Mouse (Mus musculus): ENCODE measurements around the gene Klhl42. TPM values are rescaled to one million over a fixed set of nuclear protein-coding genes. Genes with fewer than 3 reads are reported as not detected.

Klhl42 gene
- polyA plus RNA-seq, 1 experiment from 2014 or later, result 11.5 TPM

DNA sequence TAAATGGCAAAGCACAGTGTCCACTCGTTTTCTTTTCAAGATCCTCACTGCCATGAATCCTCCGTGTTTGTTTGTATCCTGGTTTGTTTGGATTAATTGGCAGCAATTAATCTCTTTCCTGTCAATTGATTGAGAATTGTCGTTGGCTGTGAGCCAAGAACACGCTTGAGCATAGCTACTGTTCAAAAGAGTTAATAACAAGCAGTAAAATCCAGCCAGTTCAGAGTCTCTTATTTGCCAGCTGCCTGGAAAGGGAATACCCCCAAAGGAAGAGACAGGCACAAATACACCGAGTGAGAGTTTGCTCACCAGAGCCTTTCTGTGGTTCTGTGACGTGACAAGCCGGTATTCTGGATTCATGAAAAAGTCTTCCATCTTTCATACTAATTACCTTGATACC, 29.1 kb upstream of the Klhl42 start:
- Histone ChIP-seq H3K9me3 (no peaks in the 10 kb centered on the region), H3K27me3 (no peaks in the 10 kb centered on the region), H3K4me1 (no peaks in the 10 kb centered on the region; the same call in 1 of the 2 replicates), H3K9ac (no peak overlapping the region), H3K27ac (no peak overlapping the region), H3K36me3 (peaks cover 52% of the 10 kb centered on the region), H3K4me3 (no peak overlapping the region), H3K4me2 (replicated peaks) (no peak overlapping the region)
- WGBS, result 70% methylated on average over 7 of the region's 7 CpGs
- ATAC-seq (ENCODE audit: insufficient number of reproducible peaks, insufficient read depth, low FRiP score, low TSS enrichment), result no peak

DNA sequence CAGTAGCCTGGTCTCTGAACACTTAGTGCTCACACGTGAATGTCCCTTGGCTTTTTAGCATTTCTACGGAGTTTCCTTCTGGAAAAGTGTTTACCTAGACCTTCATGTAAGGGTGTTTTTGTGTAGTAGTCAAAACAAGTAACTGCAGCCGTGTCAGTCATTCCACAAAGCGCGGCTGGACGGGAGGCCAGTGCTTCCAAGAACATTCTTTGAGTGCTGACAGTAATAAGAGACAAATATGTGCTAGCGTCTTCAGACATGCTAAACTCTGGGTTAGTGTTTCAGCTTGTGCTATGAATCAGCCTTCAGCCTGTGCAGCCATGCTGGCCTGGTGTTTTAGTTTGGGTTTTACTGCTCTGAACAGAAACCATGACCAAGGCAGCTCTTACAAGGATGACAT, 28.5 kb upstream of the Klhl42 start:
- 0 out of 2 replicates have a peak overlapping the region, but pooled peaks have one; percentile 6 for H3K27ac ChIP-seq
- no peak overlapping the region for H3K4me3 ChIP-seq
- ATAC-seq (ENCODE audit: insufficient number of reproducible peaks, insufficient read depth, low FRiP score, low TSS enrichment), result no peak
- no peaks in the 10 kb centered on the region for H3K9me3 ChIP-seq
- WGBS, result 80% methylated on average over 7 of the region's 7 CpGs
- H3K4me1 ChIP-seq, result no peaks in the 10 kb centered on the region; the same call in 1 of the 2 replicates
- H3K36me3 ChIP-seq, result peaks cover 54% of the 10 kb centered on the region
- no peak overlapping the region for H3K9ac ChIP-seq
- H3K27me3 ChIP-seq, result no peaks in the 10 kb centered on the region
- H3K4me2 ChIP-seq (replicated peaks), result no peak overlapping the region

DNA sequence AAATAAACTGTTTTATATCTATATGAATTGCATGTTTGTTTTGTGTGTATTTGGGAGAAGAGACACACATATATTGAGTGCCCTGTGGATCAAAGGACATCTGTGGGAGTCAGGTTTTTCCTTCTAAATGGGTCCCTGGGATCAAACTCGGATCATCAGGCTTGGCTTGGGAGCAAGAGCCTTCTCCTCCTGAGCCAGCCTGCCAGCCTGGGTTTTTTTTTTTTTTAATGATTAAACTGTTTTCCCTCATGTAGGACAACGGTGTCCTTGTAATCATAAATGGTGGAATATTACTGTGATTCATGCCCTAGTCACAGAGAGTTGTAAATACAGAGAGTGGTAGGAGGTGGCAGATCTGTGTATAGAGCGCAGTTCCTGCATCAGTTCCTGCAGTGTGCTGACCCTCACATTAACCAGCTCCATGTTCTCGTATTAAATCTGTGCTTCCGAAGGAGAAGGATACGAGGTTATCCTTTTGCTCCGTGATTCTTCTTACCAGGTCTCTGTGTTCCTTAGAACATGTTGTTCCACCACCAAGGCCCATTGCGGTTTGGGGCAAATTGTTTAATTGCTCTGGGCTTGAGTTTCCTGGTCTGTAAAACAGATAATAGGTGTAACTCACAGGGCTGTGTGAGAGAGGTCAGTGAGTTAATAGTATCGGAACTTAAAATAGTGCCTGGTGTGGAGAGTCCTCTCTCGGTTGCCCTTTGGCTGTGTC, 26.8 kb upstream of the Klhl42 start:
- peaks cover 48% of the 10 kb centered on the region for H3K36me3 ChIP-seq

DNA sequence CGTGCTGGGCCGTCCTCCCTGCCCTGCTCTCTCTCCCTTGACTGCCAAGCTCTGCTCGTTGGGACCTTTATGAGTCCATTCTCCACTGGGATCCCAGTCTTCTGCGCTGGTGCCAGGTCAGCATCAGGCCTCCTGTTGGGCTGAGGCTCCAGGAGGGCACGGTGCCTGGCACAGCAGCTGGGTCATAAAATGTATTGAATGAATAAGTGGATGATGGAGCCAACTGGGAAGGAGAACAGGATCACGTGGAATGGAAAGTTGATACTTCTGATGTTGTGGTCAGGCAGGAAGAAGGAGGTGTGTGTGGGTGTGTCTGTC, 26.3 kb upstream of the Klhl42 start:
- H3K27ac ChIP-seq, result no peak overlapping the region
- ATAC-seq (ENCODE audit: insufficient number of reproducible peaks, insufficient read depth, low FRiP score, low TSS enrichment), result no peak
- no peak overlapping the region for H3K4me2 ChIP-seq (replicated peaks)
- H3K4me3 ChIP-seq, result no peak overlapping the region
- H3K36me3 ChIP-seq, result peaks cover 45% of the 10 kb centered on the region
- no peaks in the 10 kb centered on the region; the same call in 1 of the 2 replicates for H3K4me1 ChIP-seq
- 84% methylated on average over 6 of the region's 6 CpGs for WGBS
- no peaks in the 10 kb centered on the region for H3K27me3 ChIP-seq
- no peaks in the 10 kb centered on the region for H3K9me3 ChIP-seq
- no peak overlapping the region for H3K9ac ChIP-seq

More for the DNA sequence above, 26.8 kb upstream of the Klhl42 start:
- no peak for ATAC-seq (ENCODE audit: insufficient number of reproducible peaks, insufficient read depth, low FRiP score, low TSS enrichment)
- 82% methylated on average over 10 of the region's 10 CpGs for WGBS
- H3K9ac ChIP-seq, result no peak overlapping the region
- no peaks in the 10 kb centered on the region; the same call in 1 of the 2 replicates for H3K4me1 ChIP-seq
- H3K4me2 ChIP-seq (replicated peaks), result no peak overlapping the region
- no peaks in the 10 kb centered on the region for H3K27me3 ChIP-seq
- no peaks in the 10 kb centered on the region for H3K9me3 ChIP-seq
- no peak overlapping the region for H3K27ac ChIP-seq
- no peak overlapping the region for H3K4me3 ChIP-seq

DNA sequence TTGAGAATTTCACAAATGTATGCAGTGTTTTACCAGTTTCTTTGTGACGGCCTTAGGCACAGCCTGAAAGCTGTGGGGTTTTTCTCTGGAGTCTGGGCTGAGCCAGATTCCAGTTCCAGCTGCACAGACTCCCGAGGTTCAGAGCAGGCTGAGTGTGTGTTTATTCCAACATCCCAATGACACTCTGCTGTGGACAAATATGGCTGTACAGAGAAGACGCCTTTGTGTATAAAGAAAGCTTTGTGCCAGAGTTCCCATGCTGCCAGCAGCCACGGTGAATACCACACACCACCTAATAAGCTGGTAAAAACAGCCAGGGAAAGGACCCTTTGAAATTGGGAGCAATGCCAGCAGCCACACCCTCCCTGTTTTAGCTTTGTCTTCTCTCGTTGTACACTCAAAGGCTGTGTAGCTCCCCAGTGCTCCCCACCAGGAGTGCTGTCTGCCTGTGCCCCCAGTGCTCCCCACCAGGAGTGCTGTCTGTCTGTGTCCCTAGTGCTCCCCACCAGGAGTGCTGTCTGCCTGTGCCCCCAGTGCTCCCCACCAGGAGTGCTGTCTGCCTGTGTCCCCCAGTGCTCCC, 15.3 kb upstream of the Klhl42 start:
- Histone ChIP-seq H3K9ac (no peak overlapping the region), H3K4me1 (no peaks in the 10 kb centered on the region), H3K27ac (no peak overlapping the region), H3K4me2 (replicated peaks) (no peak overlapping the region), H3K27me3 (no peaks in the 10 kb centered on the region), H3K9me3 (no peaks in the 10 kb centered on the region), H3K4me3 (no peak overlapping the region), H3K36me3 (peaks cover 22% of the 10 kb centered on the region)
- 61% methylated on average over 5 of the region's 5 CpGs for WGBS
- no peak for ATAC-seq (ENCODE audit: insufficient number of reproducible peaks, insufficient read depth, low FRiP score, low TSS enrichment)

DNA sequence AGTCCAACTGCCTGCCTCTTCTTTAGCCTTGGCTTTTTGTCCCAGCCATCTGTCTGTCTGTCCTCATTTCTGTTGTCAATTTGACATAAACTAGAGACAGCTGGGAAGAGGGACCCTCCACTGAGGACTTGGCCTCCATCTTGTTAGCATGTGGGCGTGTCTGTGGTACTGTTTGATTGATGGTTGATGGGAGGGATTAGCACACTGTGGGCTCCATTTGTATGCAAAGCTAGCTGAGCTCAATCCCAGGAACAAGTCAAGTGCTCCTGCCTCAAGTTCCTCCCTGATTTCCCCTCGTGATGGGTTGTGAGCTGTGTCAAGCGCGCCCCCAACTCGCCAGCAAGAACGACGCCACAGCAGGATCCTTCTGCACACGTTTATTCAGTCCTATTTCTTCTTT, 14.3 kb upstream of the Klhl42 start:
- no peaks in the 10 kb centered on the region for H3K9me3 ChIP-seq
- no peaks in the 10 kb centered on the region for H3K4me1 ChIP-seq
- H3K4me2 ChIP-seq (replicated peaks), result no peak overlapping the region
- no peak for ATAC-seq (ENCODE audit: insufficient number of reproducible peaks, insufficient read depth, low FRiP score, low TSS enrichment)
- H3K4me3 ChIP-seq, result no peak overlapping the region
- no peaks in the 10 kb centered on the region for H3K27me3 ChIP-seq
- H3K36me3 ChIP-seq, result peaks cover 18% of the 10 kb centered on the region
- no peak overlapping the region for H3K27ac ChIP-seq
- WGBS, result 85% methylated on average over 8 of the region's 8 CpGs
- no peak overlapping the region for H3K9ac ChIP-seq

DNA sequence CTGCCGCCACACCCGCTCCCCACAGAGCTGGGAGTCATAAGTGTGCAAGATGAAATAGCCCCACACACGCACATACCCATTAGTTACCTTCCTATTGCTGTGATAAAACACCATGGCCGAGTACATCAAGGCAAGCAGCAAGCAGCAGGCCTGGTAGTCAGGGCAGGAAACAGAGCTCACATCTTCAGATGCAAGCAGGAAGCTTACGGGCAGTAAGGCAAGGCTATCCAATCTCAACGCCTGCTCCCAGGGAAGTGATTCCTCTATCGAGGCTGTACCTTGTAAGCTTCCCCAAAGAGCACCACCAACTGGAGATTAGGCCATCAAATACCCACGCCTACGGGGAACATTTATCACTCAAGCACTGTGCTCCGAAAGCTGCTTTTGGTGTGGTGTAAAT, 11.3 kb upstream of the Klhl42 start:
- Histone ChIP-seq H3K27ac (no peak overlapping the region), H3K27me3 (no peaks in the 10 kb centered on the region), H3K9me3 (no peaks in the 10 kb centered on the region), H3K4me2 (replicated peaks) (no peak overlapping the region), H3K36me3 (no peaks in the 10 kb centered on the region), H3K4me3 (no peak overlapping the region), H3K9ac (no peak overlapping the region), H3K4me1 (no peaks in the 10 kb centered on the region)
- ATAC-seq (ENCODE audit: insufficient number of reproducible peaks, insufficient read depth, low FRiP score, low TSS enrichment), result no peak
- 92% methylated on average over 10 of the region's 10 CpGs for WGBS

DNA sequence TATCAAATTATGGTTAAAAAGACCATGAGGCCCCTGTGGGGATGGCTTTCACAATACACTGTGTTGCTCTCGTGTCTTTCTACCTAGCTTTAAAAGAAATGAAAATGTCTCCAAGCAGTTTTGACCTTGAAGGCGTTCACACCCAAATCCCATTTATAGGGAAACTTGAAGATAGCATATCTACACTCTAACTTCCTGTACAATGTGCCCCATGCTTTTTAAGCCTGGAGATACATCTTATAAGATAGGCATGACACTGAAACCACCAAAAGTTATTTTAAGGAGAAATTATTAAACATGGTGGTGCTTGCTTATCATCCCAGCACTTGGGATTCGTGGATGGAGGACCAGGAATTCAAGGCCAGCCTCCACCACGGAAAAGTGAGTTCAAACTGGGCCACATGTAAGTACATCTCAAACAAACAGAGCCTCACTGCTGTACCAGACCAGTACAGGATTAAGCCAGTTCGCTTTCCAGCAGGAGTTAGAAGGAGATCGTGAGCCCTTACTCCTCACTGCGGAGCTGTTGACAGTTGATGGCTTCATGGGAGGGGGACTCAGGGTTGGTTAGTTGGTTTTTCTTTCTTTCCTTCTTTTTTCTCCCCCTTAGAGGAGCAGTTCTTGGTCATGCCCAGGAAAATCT, 5.7 kb upstream of the Klhl42 start:
- 57% methylated on average over 7 of the region's 7 CpGs for WGBS
- Histone ChIP-seq H3K4me2 (replicated peaks) (no peak overlapping the region), H3K36me3 (no peaks in the 10 kb centered on the region), H3K4me1 (peaks cover 9% of the 10 kb centered on the region; the same call in 1 of the 2 replicates), H3K4me3 (no peak overlapping the region), H3K9ac (no peak overlapping the region), H3K27ac (no peak overlapping the region), H3K27me3 (no peaks in the 10 kb centered on the region), H3K9me3 (no peaks in the 10 kb centered on the region)
- ATAC-seq (ENCODE audit: insufficient number of reproducible peaks, insufficient read depth, low FRiP score, low TSS enrichment), result no peak

DNA sequence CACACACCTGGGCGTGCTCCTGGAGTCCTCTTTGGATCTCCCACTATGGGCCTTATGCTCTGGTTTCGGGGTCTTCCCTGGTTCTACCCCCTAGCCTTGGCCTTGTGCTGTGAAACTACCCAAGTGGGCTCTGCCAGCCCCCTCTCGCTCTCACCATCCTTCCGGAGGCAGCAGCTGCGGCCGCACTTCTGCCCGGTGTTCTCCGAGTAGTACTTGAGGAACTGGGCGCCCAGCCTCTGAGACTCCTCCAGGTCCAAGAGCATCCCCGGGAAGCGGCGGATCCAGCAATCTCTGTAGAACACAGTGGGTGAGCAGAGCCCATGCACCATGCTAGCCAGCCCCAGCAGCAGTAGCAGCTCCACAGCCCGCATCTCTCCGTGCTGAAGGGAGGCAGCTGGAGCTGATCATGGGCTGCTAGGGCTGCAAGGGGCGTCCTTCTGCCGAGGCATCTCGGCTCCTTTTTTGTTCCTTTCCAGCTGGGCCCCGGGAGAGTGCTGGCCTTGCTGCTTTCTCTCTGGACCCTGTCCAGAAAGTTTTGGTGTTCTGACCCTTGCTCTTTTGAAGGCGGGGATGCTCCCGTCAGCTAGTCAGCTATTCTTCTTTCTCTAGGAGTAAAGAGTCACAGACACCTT, 4.5 kb upstream of the Klhl42 start, which contains the start of gene Mansc4:
Mansc4 (minus strand) TSS at position 439 of the 632 bp plus-strand sequence.
- ATAC-seq (ENCODE audit: insufficient number of reproducible peaks, insufficient read depth, low FRiP score, low TSS enrichment), result peak; percentile 12; the same call in 1 of the 2 replicates
- WGBS, result 5% methylated on average over 20 of the region's 20 CpGs
- H3K9ac ChIP-seq, result 0 out of 2 replicates have a peak within 1 kb of the TSS, but pooled peaks have one; percentile 29
- H3K4me2 ChIP-seq (replicated peaks), result peak within 1 kb of the TSS; percentile 54
- no peaks in the 10 kb centered on the region for H3K27me3 ChIP-seq
- peaks cover 12% of the 10 kb centered on the region; the same call in 1 of the 2 replicates for H3K4me1 ChIP-seq
- H3K27ac ChIP-seq, result 0 out of 2 replicates have a peak within 1 kb of the TSS, but pooled peaks have one; percentile 8
- H3K4me3 ChIP-seq, result peak within 1 kb of the TSS; percentile 22
- H3K36me3 ChIP-seq, result no peaks in the 10 kb centered on the region
- H3K9me3 ChIP-seq, result no peaks in the 10 kb centered on the region

DNA sequence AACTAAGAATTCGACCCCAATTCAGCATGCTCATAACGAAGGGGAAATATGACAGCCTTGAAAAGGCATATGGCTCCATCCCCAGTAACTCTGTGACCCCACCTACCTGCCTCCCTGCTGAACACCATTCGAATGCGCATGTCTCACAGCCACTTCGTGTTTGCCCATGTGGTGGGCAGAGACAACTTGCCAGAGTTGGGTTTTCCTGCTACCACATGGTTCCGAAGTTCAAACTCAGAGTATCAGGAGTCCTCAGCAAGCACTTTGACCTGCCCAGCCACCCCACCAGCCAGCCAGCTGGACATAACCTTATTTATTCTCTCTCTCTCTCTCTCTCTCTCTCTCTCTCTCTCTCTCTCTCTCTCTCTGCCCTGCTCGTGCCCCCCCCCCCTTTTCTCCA, 3.4 kb upstream of the Klhl42 start:
- H3K27ac ChIP-seq, result no peak overlapping the region
- peaks cover 18% of the 10 kb centered on the region for H3K4me1 ChIP-seq
- H3K9ac ChIP-seq, result no peak overlapping the region
- H3K36me3 ChIP-seq, result no peaks in the 10 kb centered on the region
- no peak overlapping the region for H3K4me2 ChIP-seq (replicated peaks)
- ATAC-seq (ENCODE audit: insufficient number of reproducible peaks, insufficient read depth, low FRiP score, low TSS enrichment), result no peak
- H3K27me3 ChIP-seq, result no peaks in the 10 kb centered on the region
- WGBS, result 34% methylated on average over 6 of the region's 7 CpGs
- H3K4me3 ChIP-seq, result no peak overlapping the region
- H3K9me3 ChIP-seq, result no peaks in the 10 kb centered on the region

DNA sequence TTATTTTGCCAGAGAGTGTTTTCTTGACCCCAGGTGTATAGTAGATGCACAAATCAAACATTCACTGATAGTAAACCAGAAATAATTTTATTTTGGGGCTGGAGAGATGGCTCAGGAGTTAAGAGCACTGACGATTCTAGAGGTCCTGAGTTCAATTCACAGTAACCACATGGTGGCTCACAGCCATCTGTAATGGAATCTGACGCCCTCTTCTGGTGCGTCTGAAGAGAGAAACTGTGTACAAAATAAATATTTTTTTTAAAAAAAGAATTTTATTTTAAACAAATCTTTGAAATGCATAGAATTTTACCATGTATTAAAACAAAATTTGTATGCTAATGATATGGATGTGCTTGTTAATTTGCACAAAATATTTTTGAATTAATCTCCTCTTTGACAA, 2.7 kb upstream of the Klhl42 start:
- ATAC-seq (ENCODE audit: insufficient number of reproducible peaks, insufficient read depth, low FRiP score, low TSS enrichment), result no peak
- H3K4me3 ChIP-seq, result no peak overlapping the region
- no peaks in the 10 kb centered on the region for H3K9me3 ChIP-seq
- WGBS, result 73% methylated on average over 3 of the region's 3 CpGs
- H3K9ac ChIP-seq, result no peak overlapping the region
- no peak overlapping the region for H3K4me2 ChIP-seq (replicated peaks)
- H3K27me3 ChIP-seq, result no peaks in the 10 kb centered on the region
- H3K4me1 ChIP-seq, result peaks cover 23% of the 10 kb centered on the region
- H3K36me3 ChIP-seq, result no peaks in the 10 kb centered on the region
- H3K27ac ChIP-seq, result no peak overlapping the region
